Mouse (Mus musculus): ENCODE results near the gene Tmem181a. TPM values are rescaled to one million over a fixed set of nuclear protein-coding genes. Genes with fewer than 3 reads are reported as not detected.

Tmem181a gene
- total RNA-seq, 2 experiments from 2014 or later = 8.9 to 9.7 TPM

Other genes starting within 250 kb of the Tmem181a start
- 1 to 10 TPM; 6.3 to 7.4 TPM for gene Serac1, start 177.1 kb upstream of the Tmem181a start, total RNA-seq (2021)
- 10 to 100 TPM; 64.9 to 70.5 TPM for gene Gtf2h5, start 177.1 kb upstream of the Tmem181a start, total RNA-seq (2021)
- 100 to 1,000 TPM; 105 to 115 TPM for gene Tulp4, start 150.4 kb upstream of the Tmem181a start, total RNA-seq (2021)
- gene Dynlt1a, start 60.6 kb downstream of the Tmem181a start, total RNA-seq (2021) = 1 to 10 TPM; 1.2 TPM
- 10 to 100 TPM; 50.9 to 53.1 TPM for gene Dynlt1b, start 173.3 kb downstream of the Tmem181a start, total RNA-seq (2021)

Measured in heart, postnatal 36 days (tissue).